Mouse (Mus musculus) heart, embryonic 12.5 days (tissue): ENCODE data around the gene Gm10645. TPM values are rescaled to one million over a fixed set of nuclear protein-coding genes. Genes with fewer than 3 reads are reported as not detected.
A peak's percentile ranks its signal among the peaks of the same experiment; 100 is the strongest.

ENCODE experiments used
- ATAC-seq: fragments of 200-750 bp; cut with Nextera tagmentation; 2 replicates; pipeline ENCODE4 v1.8.0; 2017; ENCODE audit warnings: moderate TSS enrichment, moderate library complexity; ENCODE audit not compliant: insufficient number of reproducible peaks, low FRiP score
- H3K27ac ChIP-seq: fragments of 300-500 bp; sonication (generic); 2 replicates; pipeline ENCODE4 v1.5.1; 2016; ENCODE audit warnings: mild to moderate bottlenecking, moderate library complexity; ENCODE audit not compliant: poor library complexity, severe bottlenecking
- H3K27me3 ChIP-seq: fragments of 300-500 bp; sonication (generic); replicated peaks from 2 replicates; pipeline ENCODE4 v1.6.1; 2016; ENCODE audit warnings: mild to moderate bottlenecking, moderate library complexity
- H3K36me3 ChIP-seq: fragments of 300-500 bp; sonication (generic); 2 replicates; pipeline ENCODE4 v1.6.1; 2016; ENCODE audit warnings: mild to moderate bottlenecking, moderate library complexity
- H3K4me1 ChIP-seq: fragments of 300-500 bp; sonication (generic); replicated peaks from 2 replicates; pipeline ENCODE4 v1.6.1; 2016; ENCODE audit warnings: mild to moderate bottlenecking
- H3K4me2 ChIP-seq: fragments of 300-500 bp; sonication (generic); 2 replicates; pipeline ENCODE4 v1.6.1; 2016; ENCODE audit warnings: mild to moderate bottlenecking, moderate library complexity
- H3K4me3 ChIP-seq: fragments of 300-500 bp; sonication (generic); 2 replicates; pipeline ENCODE4 v1.5.1; 2016; ENCODE audit warnings: mild to moderate bottlenecking
- H3K9ac ChIP-seq: fragments of 300-500 bp; sonication (generic); 2 replicates; pipeline ENCODE4 v1.6.1; 2016; ENCODE audit warnings: mild to moderate bottlenecking, moderate library complexity
- H3K9me3 ChIP-seq: fragments of 300-500 bp; sonication (generic); replicated peaks from 2 replicates; pipeline ENCODE4 v1.6.1; 2016; ENCODE audit warnings: mild to moderate bottlenecking, moderate library complexity
- WGBS: fragments of 180-500 bp; shearing (Covaris S2); methylation state at CpG from one replicate; pipeline ENCODE4 v1.1.7; 2016; 5-methylcytosine and 5-hydroxymethylcytosine counted together
- polyA plus RNA-seq: library from polyadenylated mRNA; unstranded; fragments of >200 nt; fragmentation: Nextera tagmentation; extraction: Ambion mirVana; gene quantifications from 2 replicates; pipeline ENCODE4 v1.2.1, GENCODE M21; 2016

Gene Gm10645
- polyA plus RNA-seq, 1 experiment from 2014 or later: 1.1 TPM

DNA sequence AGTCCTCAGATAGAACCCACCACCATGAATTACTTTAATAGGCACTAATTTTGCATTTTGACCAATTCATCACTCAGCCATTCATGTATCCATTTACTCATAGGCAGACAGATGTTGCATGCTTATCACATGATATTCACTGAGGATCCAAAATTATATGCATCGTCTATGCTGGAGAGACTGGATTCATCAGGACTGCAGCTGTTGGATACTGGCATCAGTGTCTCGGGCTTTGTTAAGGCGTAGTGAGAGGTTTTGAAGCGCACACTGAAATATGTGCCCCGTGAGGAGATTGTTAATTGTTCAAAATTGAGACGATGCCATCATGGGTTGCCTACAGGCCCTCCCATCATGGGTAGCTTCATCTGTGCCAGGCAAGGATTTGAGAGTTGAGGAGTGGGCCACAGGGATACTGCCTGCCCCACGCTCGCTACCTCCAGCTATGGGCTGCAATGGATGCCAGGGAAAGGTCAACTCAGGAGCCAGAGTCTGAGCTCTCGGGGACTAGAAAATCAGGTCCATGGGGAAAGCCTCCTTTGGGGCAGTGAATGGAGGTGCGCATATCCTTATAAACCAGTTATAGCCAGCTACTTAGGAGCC, 21.5 kb upstream of the Gm10645 start:
- no peaks in the 10 kb centered on the region for H3K27me3 ChIP-seq
- H3K27ac ChIP-seq: no peak overlapping the region
- no peak for ATAC-seq
- no peak overlapping the region for H3K4me2 ChIP-seq
- H3K4me1 ChIP-seq: peaks cover 13% of the 10 kb centered on the region
- H3K4me3 ChIP-seq: no peak overlapping the region
- H3K9me3 ChIP-seq: no peaks in the 10 kb centered on the region
- 85% methylated on average over 10 of the region's 10 CpGs for WGBS
- no peaks in the 10 kb centered on the region for H3K36me3 ChIP-seq
- H3K9ac ChIP-seq: no peak overlapping the region

- 35% methylated on average over 6 of the region's 6 CpGs for WGBS
- no peak overlapping the region for H3K9ac ChIP-seq
- peaks cover 13% of the 10 kb centered on the region for H3K4me1 ChIP-seq
- ATAC-seq: 0 out of 2 replicates have a peak, but pooled peaks have one; percentile 33
- no peaks in the 10 kb centered on the region for H3K27me3 ChIP-seq
- no peak overlapping the region for H3K4me2 ChIP-seq
- H3K4me3 ChIP-seq: no peak overlapping the region
- H3K27ac ChIP-seq: no peak overlapping the region
- no peaks in the 10 kb centered on the region for H3K36me3 ChIP-seq
- no peaks in the 10 kb centered on the region for H3K9me3 ChIP-seq
These were observed 20.4 kb upstream of the Gm10645 start for GRCm38 (mm10) chr8:83186376-83186775.

- Histone ChIP-seq H3K4me2 (no peak overlapping the region), H3K9me3 (no peaks in the 10 kb centered on the region), H3K27me3 (no peaks in the 10 kb centered on the region), H3K9ac (no peak overlapping the region), H3K36me3 (no peaks in the 10 kb centered on the region), H3K4me3 (no peak overlapping the region), H3K27ac (no peak overlapping the region), H3K4me1 (peaks cover 16% of the 10 kb centered on the region)
- no peak for ATAC-seq
- WGBS: 66% methylated on average over 5 of the region's 5 CpGs
These were observed 16.8 kb upstream of the Gm10645 start for GRCm38 (mm10) chr8:83182784-83183183.

GRCm38 (mm10) chr8:83181851-83182482, 16.0 kb upstream of the Gm10645 start:
- H3K36me3 ChIP-seq: no peaks in the 10 kb centered on the region
- no peaks in the 10 kb centered on the region for H3K9me3 ChIP-seq
- WGBS: 79% methylated on average over 6 of the region's 6 CpGs
- H3K9ac ChIP-seq: no peak overlapping the region
- ATAC-seq: no peak
- no peaks in the 10 kb centered on the region for H3K27me3 ChIP-seq
- H3K4me2 ChIP-seq: no peak overlapping the region
- H3K4me1 ChIP-seq: peaks cover 25% of the 10 kb centered on the region
- H3K27ac ChIP-seq: no peak overlapping the region
- no peak overlapping the region for H3K4me3 ChIP-seq

DNA sequence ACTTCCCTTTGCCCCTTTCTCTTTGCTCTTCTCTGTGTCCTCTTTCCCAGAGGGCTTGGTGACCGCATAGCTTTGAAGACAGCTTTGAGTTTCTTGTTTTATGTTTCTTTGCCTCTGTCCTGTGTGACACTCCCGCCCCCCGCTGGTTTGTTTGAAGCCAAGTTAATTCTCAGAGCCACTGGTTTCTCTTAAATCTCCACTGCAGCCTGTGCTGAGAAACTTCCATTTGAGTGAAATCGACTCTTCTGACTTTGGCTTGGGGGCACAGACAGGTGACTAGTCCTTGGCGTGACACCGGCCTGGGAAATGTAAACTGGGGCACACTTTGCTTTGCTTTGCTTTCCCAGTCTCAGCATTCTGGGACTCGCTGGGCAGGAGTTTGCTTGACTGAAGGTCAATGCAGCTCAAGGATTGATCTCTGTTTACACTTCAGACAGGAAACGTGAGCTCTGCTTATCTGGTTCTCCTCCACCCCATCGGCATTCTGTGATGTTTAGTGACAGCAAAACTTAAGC, 12.3 kb upstream of the Gm10645 start:
- Histone ChIP-seq H3K4me2 (peak overlapping the region; percentile 39), H3K4me3 (no peak overlapping the region)
- no peak for ATAC-seq

GRCm38 (mm10) chr8:83177317-83178195, 11.6 kb upstream of the Gm10645 start:
- Histone ChIP-seq H3K36me3 (no peaks in the 10 kb centered on the region), H3K9ac (peak overlapping the region; percentile 35; the same call in 1 of the 2 replicates), H3K4me1 (peaks cover 22% of the 10 kb centered on the region), H3K27me3 (no peaks in the 10 kb centered on the region), H3K4me3 (no peak overlapping the region), H3K27ac (no peak overlapping the region), H3K4me2 (peak overlapping the region; percentile 39), H3K9me3 (no peaks in the 10 kb centered on the region)
- no peak for ATAC-seq
- 16% methylated on average over 11 of the region's 11 CpGs for WGBS

More for the DNA sequence above, 12.3 kb upstream of the Gm10645 start:
- 7% methylated on average over 9 of the region's 9 CpGs for WGBS
- Histone ChIP-seq H3K36me3 (no peaks in the 10 kb centered on the region), H3K4me1 (peaks cover 27% of the 10 kb centered on the region), H3K9ac (0 out of 2 replicates have a peak overlapping the region, but pooled peaks have one; percentile 31), H3K27ac (no peak overlapping the region), H3K9me3 (no peaks in the 10 kb centered on the region), H3K27me3 (no peaks in the 10 kb centered on the region)

GRCm38 (mm10) chr8:83176785-83177184, 10.8 kb upstream of the Gm10645 start:
- Histone ChIP-seq H3K27me3 (no peaks in the 10 kb centered on the region), H3K4me1 (peaks cover 22% of the 10 kb centered on the region), H3K36me3 (no peaks in the 10 kb centered on the region), H3K4me3 (no peak overlapping the region), H3K27ac (no peak overlapping the region), H3K9ac (no peak overlapping the region), H3K9me3 (no peaks in the 10 kb centered on the region), H3K4me2 (no peak overlapping the region)
- WGBS: 29% methylated on average over 2 of the region's 2 CpGs
- no peak for ATAC-seq

GRCm38 (mm10) chr8:83175680-83176079, 9.7 kb upstream of the Gm10645 start:
- no peaks in the 10 kb centered on the region for H3K36me3 ChIP-seq
- ATAC-seq: no peak
- no peak overlapping the region for H3K4me3 ChIP-seq
- H3K9me3 ChIP-seq: no peaks in the 10 kb centered on the region
- no peak overlapping the region for H3K4me2 ChIP-seq
- H3K4me1 ChIP-seq: peaks cover 22% of the 10 kb centered on the region
- H3K27ac ChIP-seq: no peak overlapping the region
- WGBS: 67% methylated on average over 10 of the region's 10 CpGs
- no peak overlapping the region for H3K9ac ChIP-seq
- no peaks in the 10 kb centered on the region for H3K27me3 ChIP-seq

GRCm38 (mm10) chr8:83170894-83171293, 4.9 kb upstream of the Gm10645 start:
- no peak overlapping the region for H3K4me2 ChIP-seq
- no peak overlapping the region for H3K9ac ChIP-seq
- 0 out of 2 replicates have a peak, but pooled peaks cover 2% of the 10 kb centered on the region for H3K4me1 ChIP-seq
- 59% methylated on average over 6 of the region's 6 CpGs for WGBS
- H3K4me3 ChIP-seq: no peak overlapping the region
- H3K27me3 ChIP-seq: no peaks in the 10 kb centered on the region; the same call in none of the 2 replicates
- H3K36me3 ChIP-seq: no peaks in the 10 kb centered on the region
- no peak overlapping the region for H3K27ac ChIP-seq
- no peak for ATAC-seq
- H3K9me3 ChIP-seq: no peaks in the 10 kb centered on the region

DNA sequence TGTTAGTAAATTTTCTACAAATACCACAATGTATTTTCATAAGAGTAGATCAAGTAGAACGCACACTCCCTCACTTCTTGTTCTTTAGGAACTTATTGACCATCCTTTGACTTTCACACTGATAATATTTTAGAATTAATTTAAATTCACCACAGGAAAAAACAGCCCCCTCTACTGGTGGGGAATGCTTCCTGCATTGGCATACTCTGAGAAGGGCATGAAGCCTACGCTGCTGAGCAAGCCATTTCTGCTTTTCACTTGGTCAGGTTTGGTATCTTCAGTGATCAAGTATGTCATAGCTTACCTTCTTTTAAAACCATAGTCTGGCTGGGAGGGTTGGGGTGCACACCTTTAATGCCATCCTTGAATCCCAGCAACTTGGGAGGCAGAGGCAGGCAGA, 3.7 kb upstream of the Gm10645 start:
- Histone ChIP-seq H3K27me3 (no peaks in the 10 kb centered on the region; the same call in none of the 2 replicates), H3K27ac (no peak overlapping the region), H3K36me3 (no peaks in the 10 kb centered on the region), H3K4me2 (no peak overlapping the region), H3K4me3 (no peak overlapping the region), H3K9ac (no peak overlapping the region), H3K9me3 (no peaks in the 10 kb centered on the region), H3K4me1 (0 out of 2 replicates have a peak, but pooled peaks cover 3% of the 10 kb centered on the region)
- 90% methylated on average over 2 of the region's 2 CpGs for WGBS
- ATAC-seq: no peak

DNA sequence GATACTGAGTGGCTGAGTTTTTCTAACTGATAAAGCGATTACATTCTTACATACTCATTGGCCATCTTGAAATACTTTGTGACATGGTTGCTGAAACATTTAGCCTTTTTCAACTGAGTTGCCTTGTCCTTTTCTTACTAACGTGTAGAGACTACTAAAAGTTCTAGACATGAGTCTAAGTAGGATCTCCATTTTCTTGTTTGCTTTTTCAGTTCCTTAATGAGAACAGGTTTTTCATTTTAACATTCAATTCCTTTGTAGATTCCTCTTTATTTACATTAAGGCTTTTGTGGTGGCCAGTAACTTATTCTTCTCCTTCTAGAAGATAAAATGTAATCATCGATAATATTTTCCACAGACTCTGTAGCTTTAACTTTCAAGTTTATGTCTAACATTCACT, 3.2 kb upstream of the Gm10645 start:
- Histone ChIP-seq H3K4me2 (no peak overlapping the region), H3K27me3 (peaks cover 3% of the 10 kb centered on the region), H3K9me3 (no peaks in the 10 kb centered on the region), H3K9ac (no peak overlapping the region), H3K27ac (no peak overlapping the region), H3K36me3 (no peaks in the 10 kb centered on the region), H3K4me3 (no peak overlapping the region), H3K4me1 (0 out of 2 replicates have a peak, but pooled peaks cover 3% of the 10 kb centered on the region)
- ATAC-seq: no peak
- 79% methylated on average over 3 of the region's 3 CpGs for whole genome bisulfite sequencing
